Mouse (Mus musculus) heart, postnatal 25 days (tissue): ENCODE data around the gene Smg9. TPM values are rescaled to one million over a fixed set of nuclear protein-coding genes. Genes with fewer than 3 reads are reported as not detected.

Experiments used
- DNase-seq: peaks from one replicate; pipeline ENCODE4 v3.0.0; 2022; ENCODE audit warnings: low spot score
- intact Hi-C: fragments of 180-260 bp; cut with DNase I; formaldehyde crosslinking; loops from one replicate; pipeline ENCODE4 v1.15.1; 2025
- total RNA-seq, 2 experiments: library from RNA; stranded (reverse); gene quantifications; 2 replicates each; pipeline ENCODE4 v1.2.3; 2021

The Smg9 gene
- total RNA-seq, 2 experiments from 2014 or later = 7.6 TPM

DNA sequence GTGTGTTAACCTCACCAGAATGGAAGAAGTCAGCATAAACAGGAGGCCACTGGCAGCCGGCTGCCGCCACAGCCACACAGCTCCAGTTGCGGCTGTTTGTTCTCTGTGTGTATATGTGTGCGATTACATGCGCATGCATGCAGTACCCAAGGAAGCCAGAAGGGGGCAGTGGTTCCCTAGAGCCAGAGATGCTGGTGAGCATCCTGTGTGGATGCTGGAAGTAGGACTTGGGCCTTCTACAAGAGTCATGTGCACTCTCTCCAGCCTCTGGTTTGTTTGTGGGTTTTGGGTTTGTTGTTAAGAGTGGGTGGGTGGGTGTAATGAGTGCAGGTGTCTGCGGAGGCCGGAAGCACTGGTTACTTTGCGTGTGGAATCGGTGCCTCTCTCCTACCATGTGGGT is 3.4 kb downstream of the Smg9 start:
- no peak for DNase-seq
- intact Hi-C loops = no loop called here

- DNase-seq = no peak
- intact Hi-C loops = loop anchor here (2.0 kb wide), 2 partner anchors 41 to 69 kb away; no protein-coding TSS in a partner anchor
Observed at GRCm38 (mm10) chr7:24405649-24406048, 6.2 kb downstream of the Smg9 start.

DNA sequence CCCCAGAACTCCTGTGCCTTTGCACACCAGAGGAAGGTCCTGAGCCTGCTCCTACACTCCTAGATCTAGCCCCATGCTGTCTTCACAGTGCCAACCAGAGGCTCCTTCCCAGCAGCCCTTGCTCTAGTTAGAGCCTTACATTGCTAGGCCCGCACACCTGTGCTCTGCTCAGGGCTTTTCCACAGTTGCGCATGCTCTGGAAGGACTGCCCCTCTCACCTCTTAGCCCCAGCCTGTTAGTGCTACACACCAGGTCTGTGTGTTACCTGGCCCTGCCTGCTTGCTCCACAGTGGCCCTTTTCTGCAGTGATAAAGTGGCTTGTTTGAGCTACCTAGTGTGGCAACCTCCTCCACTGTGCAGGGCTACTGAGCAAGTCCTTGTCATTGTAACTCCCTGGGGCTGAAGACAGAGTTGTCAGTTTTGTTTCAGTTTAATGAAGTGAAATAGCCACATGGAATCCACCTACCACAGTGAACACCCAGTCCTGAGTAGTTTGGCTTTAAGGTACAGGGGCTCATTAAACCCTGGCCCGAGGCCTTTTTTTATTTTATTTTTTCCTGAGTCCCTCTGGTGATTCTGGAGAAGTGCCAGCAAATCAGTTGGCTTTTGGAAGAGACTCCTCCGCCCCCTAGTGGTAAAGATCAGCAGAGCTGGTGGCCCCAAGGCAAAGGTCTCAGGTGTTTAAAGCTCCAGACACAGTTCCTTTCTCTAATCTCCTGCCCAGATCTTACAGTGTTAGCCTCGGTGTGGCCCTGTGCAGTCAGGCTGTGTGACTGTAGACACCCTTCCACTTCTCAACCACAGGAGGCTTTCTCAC is 7.3 kb downstream of the Smg9 start:
- intact Hi-C loops = loop anchor here (2.0 kb wide), 2 partner anchors 42 to 70 kb away; no protein-coding TSS in a partner anchor
- DNase-seq = no peak

GRCm38 (mm10) chr7:24408186-24408585 is 8.8 kb downstream of the Smg9 start:
- intact Hi-C loops = no loop called here
- DNase-seq = no peak

- no peak for DNase-seq
- intact Hi-C loops = no loop called here
Observed at GRCm38 (mm10) chr7:24410123-24410522, 10.7 kb downstream of the Smg9 start.

DNA sequence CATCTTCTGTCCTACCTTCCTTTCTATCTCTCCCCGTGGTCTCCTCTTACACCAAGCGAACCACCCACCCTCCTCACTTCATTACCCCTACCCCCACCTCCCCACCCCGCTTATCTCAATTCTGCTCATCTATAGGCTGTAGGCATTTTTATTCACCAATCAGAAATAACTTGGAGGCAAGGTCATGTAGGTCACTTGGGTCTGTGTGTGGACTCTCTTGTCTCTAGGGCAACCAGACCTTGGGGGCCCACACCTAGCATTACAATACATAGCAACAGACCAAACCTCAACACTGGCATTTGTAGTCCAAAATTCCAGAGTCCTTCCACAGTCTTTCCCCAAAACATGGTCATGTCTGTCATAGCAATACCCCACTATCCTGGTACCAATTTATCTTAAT is 11.4 kb downstream of the Smg9 start:
- intact Hi-C loops = no loop called here
- DNase-seq = no peak

DNA sequence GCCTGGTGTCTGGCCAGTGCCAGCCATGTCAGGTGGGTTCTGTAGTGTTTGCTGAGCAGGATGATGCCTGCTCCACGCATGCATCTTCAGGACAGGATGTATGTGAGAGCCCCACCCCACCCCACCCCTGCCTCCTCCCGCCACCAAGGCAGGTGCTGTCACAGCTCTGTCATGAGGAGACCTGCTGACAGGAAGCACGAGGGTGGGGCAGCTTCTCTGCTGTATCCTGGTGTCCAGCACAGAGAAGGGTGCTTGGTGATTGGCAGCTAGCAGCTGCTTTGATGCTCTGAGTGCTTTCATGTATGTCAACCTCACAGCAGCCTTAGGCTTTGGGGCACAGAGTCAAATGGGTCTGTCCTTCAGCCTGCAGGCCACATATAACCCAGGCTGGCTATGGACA is 14.2 kb downstream of the Smg9 start:
- intact Hi-C loops = no loop called here

GRCm38 (mm10) chr7:24415261-24415660 is 15.8 kb downstream of the Smg9 start:
- intact Hi-C loops = no loop called here
- no peak for DNase-seq

More for the DNA sequence above, 14.2 kb downstream of the Smg9 start:
- no peak for DNase-seq

- DNase-seq = no peak
- intact Hi-C loops = no loop called here
Observed at GRCm38 (mm10) chr7:24419579-24419978, 20.2 kb downstream of the Smg9 start.

DNA sequence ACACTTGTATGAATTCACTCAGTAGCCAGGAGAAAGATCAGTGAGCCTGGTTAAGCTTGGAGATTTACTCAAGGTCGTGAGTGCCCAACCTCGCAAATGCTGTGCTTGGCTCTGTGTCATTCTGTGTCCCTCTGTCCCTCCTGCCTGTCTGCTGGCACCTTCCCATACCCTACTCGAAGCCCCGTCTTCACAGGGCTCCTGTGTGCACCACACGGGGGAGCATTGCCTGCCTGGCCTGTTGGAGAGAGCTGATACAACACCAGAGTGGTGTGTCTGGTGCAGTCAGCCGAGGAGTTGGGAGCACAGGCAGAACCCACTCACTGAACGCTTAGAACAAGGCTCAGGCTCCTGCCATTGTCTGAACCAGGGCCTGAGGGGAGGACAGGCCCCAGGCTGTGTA is 22.2 kb downstream of the Smg9 start:
- no peak for DNase-seq
- intact Hi-C loops = no loop called here

- DNase-seq = no peak
- intact Hi-C loops = no loop called here
Observed at GRCm38 (mm10) chr7:24422251-24422650, 22.8 kb downstream of the Smg9 start.

- intact Hi-C loops = no loop called here
- DNase-seq = no peak
Observed at GRCm38 (mm10) chr7:24423107-24423763, 23.8 kb downstream of the Smg9 start.

DNA sequence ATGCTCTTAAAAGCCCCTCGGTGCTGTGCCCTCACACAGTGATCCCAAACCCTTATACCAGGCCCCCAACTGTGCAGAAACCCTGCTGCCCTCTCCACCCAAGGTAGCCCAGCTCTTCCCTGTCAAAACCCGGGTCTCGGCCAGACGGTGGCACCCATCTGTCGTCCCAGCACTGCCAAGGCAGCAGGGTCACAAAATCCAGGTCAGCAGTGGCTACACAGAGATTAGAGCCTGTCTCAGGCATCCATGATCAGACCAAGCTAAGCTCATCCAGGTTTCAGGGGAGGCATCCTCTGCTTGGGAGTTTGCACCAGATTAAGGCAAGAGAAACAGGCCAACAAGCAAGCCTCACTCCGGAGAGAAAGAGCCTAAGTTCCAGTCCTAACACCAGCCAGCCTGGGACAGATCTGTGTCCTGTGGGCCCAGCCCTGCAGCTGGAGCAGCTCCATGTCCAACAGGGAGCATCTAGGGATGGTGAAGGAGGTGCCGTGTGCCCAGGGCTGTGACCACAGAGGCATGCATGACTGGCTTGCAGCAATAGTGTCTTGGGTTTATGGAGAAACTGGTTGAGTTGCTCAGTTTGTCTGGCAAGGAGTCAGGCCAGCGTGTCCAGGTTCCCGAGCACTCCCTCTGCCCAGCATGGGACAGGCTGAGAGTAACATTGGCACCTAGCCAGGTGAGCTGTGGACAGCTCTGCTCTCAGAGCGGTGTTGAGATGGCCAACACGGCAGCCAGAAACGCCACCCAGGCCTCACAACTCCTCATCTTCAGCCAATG is 24.7 kb downstream of the Smg9 start:
- no peak for DNase-seq
- intact Hi-C loops = no loop called here

- DNase-seq = no peak
- intact Hi-C loops = no loop called here
Observed at GRCm38 (mm10) chr7:24425919-24426318, 26.5 kb downstream of the Smg9 start.

GRCm38 (mm10) chr7:24427168-24427567 is 27.7 kb downstream of the Smg9 start:
- no peak for DNase-seq
- intact Hi-C loops = no loop called here

DNA sequence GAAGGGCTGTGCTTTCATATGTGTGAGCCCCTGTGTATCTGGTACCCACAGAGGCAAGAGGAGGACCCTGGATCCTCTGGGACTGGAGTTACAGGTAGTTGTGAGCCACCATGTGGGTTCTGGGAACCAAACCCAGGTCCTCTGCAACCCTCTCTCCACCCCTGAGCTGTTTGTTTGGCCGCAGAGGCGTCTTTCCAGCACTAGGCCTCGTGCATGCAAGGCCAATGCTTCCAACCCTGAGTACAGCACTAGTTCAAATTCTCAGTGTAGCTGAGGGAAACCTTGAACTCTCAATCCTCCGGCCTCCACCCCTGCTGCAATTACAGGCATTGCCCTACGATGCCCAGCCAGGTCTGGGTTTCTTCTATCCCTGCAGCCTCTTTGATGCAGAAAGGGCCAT is 29.3 kb downstream of the Smg9 start:
- no peak for DNase-seq
- intact Hi-C loops = no loop called here

DNA sequence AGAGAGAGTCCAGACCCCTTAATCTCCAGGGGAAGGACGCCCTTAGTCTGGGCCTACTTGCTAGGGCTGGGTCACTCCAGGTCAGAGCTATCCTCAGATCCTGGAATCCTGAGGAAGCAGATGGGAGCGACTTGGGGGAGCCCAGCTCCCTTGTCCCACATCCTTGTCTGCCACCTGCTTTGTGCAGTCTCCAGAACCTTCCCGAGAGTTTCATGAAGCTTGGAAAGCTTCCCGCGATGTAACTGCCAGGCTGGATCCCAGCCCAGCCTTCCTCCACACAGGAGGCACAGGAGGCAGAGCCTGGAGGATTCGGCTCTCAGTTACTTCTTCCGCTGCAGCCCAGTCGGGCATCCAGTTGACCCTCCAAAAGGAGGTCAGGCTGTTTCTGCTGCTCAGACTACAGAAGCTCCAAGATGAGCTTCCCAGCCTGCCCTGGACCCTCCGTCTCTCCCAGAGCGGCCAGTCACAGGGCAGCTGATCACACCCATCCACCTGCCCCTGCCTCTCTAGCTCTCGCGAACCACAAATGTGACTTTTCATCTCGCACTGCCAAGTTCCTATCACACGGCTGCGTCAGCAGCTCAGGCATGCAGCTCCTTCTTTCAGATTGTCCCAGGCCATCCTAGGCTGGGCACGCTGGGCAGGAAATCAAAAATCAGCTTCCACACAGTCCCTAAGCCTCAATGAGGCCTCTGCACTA is 30.1 kb downstream of the Smg9 start:
- intact Hi-C loops = no loop called here
- no peak for DNase-seq

DNA sequence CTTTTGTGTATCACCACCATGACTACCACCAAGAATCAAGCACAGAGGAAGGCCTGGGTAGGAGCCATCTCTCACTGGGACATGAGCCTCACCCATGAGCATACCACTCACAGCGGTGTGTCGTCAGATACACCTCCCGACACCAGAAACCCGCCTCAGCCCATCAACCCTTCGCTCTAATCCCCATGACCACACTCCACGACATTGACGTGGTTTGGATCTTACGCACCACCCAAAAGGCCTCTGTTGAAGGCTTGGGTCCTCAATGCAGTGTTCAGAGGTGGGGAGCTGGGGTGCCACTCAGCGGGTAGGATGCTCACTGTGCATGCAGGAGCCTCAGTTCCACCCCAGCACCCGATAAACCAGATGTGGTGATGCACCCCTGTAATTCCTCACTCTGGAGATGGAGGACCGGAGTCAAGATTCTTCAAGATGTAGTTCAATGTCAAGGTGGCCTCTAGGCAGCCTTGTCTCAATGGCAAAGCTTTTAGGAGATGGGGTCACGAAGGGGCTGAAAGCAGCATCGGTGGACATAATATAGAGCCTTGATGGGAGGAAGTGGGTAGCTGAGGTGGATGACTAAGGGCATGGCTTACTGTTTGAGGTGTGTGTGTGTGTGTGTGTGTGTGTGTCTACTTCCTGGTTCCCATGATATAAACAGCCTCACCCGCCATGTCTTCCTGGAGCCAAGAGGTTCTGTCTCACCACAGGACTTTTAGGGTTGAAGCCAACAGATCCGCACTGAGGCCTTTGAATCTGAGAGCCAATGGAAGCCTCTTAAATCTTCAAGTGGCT is 31.3 kb downstream of the Smg9 start:
- intact Hi-C loops = no loop called here
- no peak for DNase-seq

GRCm38 (mm10) chr7:24431713-24432112 is 32.3 kb downstream of the Smg9 start:
- intact Hi-C loops = no loop called here
- DNase-seq = no peak
